Mouse (Mus musculus): ENCODE data around the gene Mmp14. TPM values are rescaled to one million over a fixed set of nuclear protein-coding genes. Genes with fewer than 3 reads are reported as not detected.

Mmp14 gene
- total RNA-seq (2021), result 10 to 100 TPM in 1 of 2 experiments, 1 to 10 TPM in 1; 8.5 to 14.0 TPM
- long read RNA-seq, experiment 1, transcript Mmp14-201 (10 exons, 2,596 nt), result major isoform, 6 of 8 reads
- long read RNA-seq, experiment 1, partial matches to known transcripts, result 1 of 8 reads
- long read RNA-seq, experiment 1, other reads (novel, unspliced or antisense), result 1 of 8 reads
- long read RNA-seq, experiment 2, partial matches to known transcripts, result 0 of 1 reads
- long read RNA-seq, experiment 2, other reads (novel, unspliced or antisense), result 0 of 1 reads

- peak; percentile 50 for TF ChIP-seq CTCF (IDR thresholded peaks at IDR 0.05)
- DNase-seq, result peak; percentile 80
- Histone ChIP-seq H3K27ac (peak within 1 kb of the TSS; percentile 89), H3K4me3 (peak within 1 kb of the TSS; percentile 88)
- intact Hi-C loops (cut with DNase I), result no loop called here
Measured at GRCm38 (mm10) chr14:54431334-54432077, at the start of gene Mmp14. Gene Mmp14, plus strand, starts transcription at chr14:54431612.

GRCm38 (mm10) chr14:54381816-54382215 is 49.6 kb upstream of the Mmp14 start:
- intact Hi-C loops (cut with DNase I), result no loop called here
- TF ChIP-seq CTCF (IDR thresholded peaks at IDR 0.05), result no peak
- Histone ChIP-seq H3K4me3 (no peak overlapping the region), H3K27ac (no peak overlapping the region)
- no peak for DNase-seq

- intact Hi-C loops (cut with DNase I), result no loop called here
- no peak for DNase-seq
Measured at GRCm38 (mm10) chr14:54382641-54383040, 48.8 kb upstream of the Mmp14 start.

GRCm38 (mm10) chr14:54383355-54383771 is 48.0 kb upstream of the Mmp14 start:
- no peak for TF ChIP-seq CTCF (IDR thresholded peaks at IDR 0.05)
- Histone ChIP-seq H3K4me3 (no peak overlapping the region), H3K27ac (no peak overlapping the region)
- DNase-seq, result no peak
- intact Hi-C loops (cut with DNase I), result no loop called here

More at GRCm38 (mm10) chr14:54382641-54383040, 48.8 kb upstream of the Mmp14 start:
- Histone ChIP-seq H3K4me3 (no peak overlapping the region), H3K27ac (no peak overlapping the region)
- TF ChIP-seq CTCF (IDR thresholded peaks at IDR 0.05), result no peak

GRCm38 (mm10) chr14:54384396-54384795 is 47.0 kb upstream of the Mmp14 start:
- no peak overlapping the region for H3K27ac ChIP-seq
- H3K4me3 ChIP-seq, result no peak overlapping the region
- intact Hi-C loops (cut with DNase I), result no loop called here
- no peak for DNase-seq
- TF ChIP-seq CTCF (IDR thresholded peaks at IDR 0.05), result no peak

- H3K27ac ChIP-seq, result no peak overlapping the region
- H3K4me3 ChIP-seq, result no peak overlapping the region
- no peak for TF ChIP-seq CTCF (IDR thresholded peaks at IDR 0.05)
- intact Hi-C loops (cut with DNase I), result no loop called here
- DNase-seq, result no peak
Measured at GRCm38 (mm10) chr14:54385968-54386618, 45.3 kb upstream of the Mmp14 start.

GRCm38 (mm10) chr14:54387546-54387945 is 43.9 kb upstream of the Mmp14 start:
- intact Hi-C loops (cut with DNase I), result no loop called here
- no peak overlapping the region for H3K4me3 ChIP-seq
- no peak overlapping the region for H3K27ac ChIP-seq
- no peak for TF ChIP-seq CTCF (IDR thresholded peaks at IDR 0.05)
- no peak for DNase-seq

GRCm38 (mm10) chr14:54390843-54391242 is 40.6 kb upstream of the Mmp14 start:
- no peak for DNase-seq
- no peak for TF ChIP-seq CTCF (IDR thresholded peaks at IDR 0.05)
- H3K27ac ChIP-seq, result no peak overlapping the region
- H3K4me3 ChIP-seq, result no peak overlapping the region
- intact Hi-C loops (cut with DNase I), result no loop called here

GRCm38 (mm10) chr14:54393794-54394193 is 37.6 kb upstream of the Mmp14 start:
- DNase-seq, result no peak

GRCm38 (mm10) chr14:54394309-54394708 is 37.1 kb upstream of the Mmp14 start:
- TF ChIP-seq CTCF (IDR thresholded peaks at IDR 0.05), result no peak
- Histone ChIP-seq H3K4me3 (no peak overlapping the region), H3K27ac (no peak overlapping the region)
- intact Hi-C loops (cut with DNase I), result no loop called here
- DNase-seq, result no peak

More at GRCm38 (mm10) chr14:54393794-54394193, 37.6 kb upstream of the Mmp14 start:
- intact Hi-C loops (cut with DNase I), result no loop called here
- TF ChIP-seq CTCF (IDR thresholded peaks at IDR 0.05), result no peak
- no peak overlapping the region for H3K4me3 ChIP-seq
- H3K27ac ChIP-seq, result no peak overlapping the region

- no peak for DNase-seq
- H3K27ac ChIP-seq, result no peak overlapping the region
- intact Hi-C loops (cut with DNase I), result no loop called here
- H3K4me3 ChIP-seq, result no peak overlapping the region
- TF ChIP-seq CTCF (IDR thresholded peaks at IDR 0.05), result no peak
Measured at GRCm38 (mm10) chr14:54396685-54397084, 34.7 kb upstream of the Mmp14 start.

- TF ChIP-seq CTCF (IDR thresholded peaks at IDR 0.05), result no peak
- intact Hi-C loops (cut with DNase I), result no loop called here
- no peak overlapping the region for H3K4me3 ChIP-seq
- no peak overlapping the region for H3K27ac ChIP-seq
- no peak for DNase-seq
Measured at GRCm38 (mm10) chr14:54397872-54398527, 33.4 kb upstream of the Mmp14 start.

- no peak for TF ChIP-seq CTCF (IDR thresholded peaks at IDR 0.05)
- H3K27ac ChIP-seq, result no peak overlapping the region
- intact Hi-C loops (cut with DNase I), result no loop called here
- no peak overlapping the region for H3K4me3 ChIP-seq
- no peak for DNase-seq
Measured at GRCm38 (mm10) chr14:54398528-54398916, 32.9 kb upstream of the Mmp14 start.

All from gastrocnemius, adult 2 months (tissue).